Mouse (Mus musculus) ES-E14 (cell line): ENCODE measurements around the gene Cldn20.

ENCODE experiments used
- CHD2 ChIP-seq: IDR thresholded peaks from 2 replicates; pipeline ENCODE4 v1.6.1; 2014; ENCODE audit warnings: mild to moderate bottlenecking, low read depth, low read length, inconsistent platforms
- HCFC1 ChIP-seq: IDR thresholded peaks from 2 replicates; pipeline ENCODE4 v1.6.1; 2012; ENCODE audit warnings: low read length, inconsistent platforms, borderline replicate concordance; ENCODE audit not compliant: insufficient read depth
- MAFK ChIP-seq: IDR thresholded peaks from 2 replicates; pipeline ENCODE4 v1.6.1; 2014; ENCODE audit warnings: mild to moderate bottlenecking, low read depth, low read length, inconsistent platforms; ENCODE audit not compliant: insufficient read depth
- ZC3H11A ChIP-seq: IDR thresholded peaks from 2 replicates; pipeline ENCODE4 v1.6.1; 2012; ENCODE audit warnings: low read depth, mild to moderate bottlenecking, inconsistent platforms, low read length, borderline replicate concordance
- ZNF384 ChIP-seq: IDR thresholded peaks from 2 replicates; pipeline ENCODE4 v1.6.1; 2012; ENCODE audit warnings: low read depth, low read length, inconsistent platforms

DNA sequence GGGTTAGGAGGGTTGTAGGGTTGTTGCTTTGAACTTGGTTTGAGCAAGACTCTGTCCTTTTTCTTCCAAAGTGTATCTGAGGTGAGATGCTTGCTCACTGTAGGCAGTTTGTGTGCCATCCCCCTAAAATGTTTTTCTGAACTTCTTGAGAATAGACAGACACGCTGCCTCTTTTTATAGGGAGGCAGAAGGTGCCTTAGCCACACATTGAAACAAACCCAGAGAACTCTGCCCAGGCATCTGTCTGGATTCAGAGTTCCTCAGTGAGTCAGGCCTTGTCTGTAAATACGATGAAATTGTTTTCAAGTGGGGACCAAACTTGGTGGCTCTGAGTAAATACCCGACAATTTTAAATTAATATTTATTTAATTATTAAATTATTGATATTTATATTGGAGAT is 33.8 kb upstream of the Cldn20 start:
- TF ChIP-seq ZNF384 (no peak), CHD2 (no peak), HCFC1 (no peak), MAFK (no peak), ZC3H11A (no peak)
